Mouse (Mus musculus) stomach, embryonic 16.5 days (tissue): ENCODE measurements around the gene Ints13. TPM values are rescaled to one million over a fixed set of nuclear protein-coding genes. Genes with fewer than 3 reads are reported as not detected.

Experiments
- ATAC-seq: fragments of 200-750 bp; cut with Nextera tagmentation; 2 replicates; pipeline ENCODE4 v1.8.0; 2017; ENCODE audit warnings: moderate number of reproducible peaks, moderate TSS enrichment; ENCODE audit not compliant: insufficient read depth, low FRiP score
- H3K27ac ChIP-seq: fragments of 300-500 bp; sonication (generic); 2 replicates; pipeline ENCODE4 v1.5.1; 2014; ENCODE audit warnings: low read length
- H3K27me3 ChIP-seq: fragments of 300-500 bp; sonication (generic); 2 replicates; pipeline ENCODE4 v1.6.1; 2014; ENCODE audit warnings: low read length, control low read depth, mixed read lengths; ENCODE audit not compliant: control insufficient read depth, insufficient read depth
- H3K36me3 ChIP-seq: fragments of 300-500 bp; sonication (generic); 2 replicates; pipeline ENCODE4 v1.6.1; 2014; ENCODE audit warnings: low read length; ENCODE audit not compliant: control insufficient read depth, insufficient read depth
- H3K4me1 ChIP-seq: fragments of 300-500 bp; sonication (generic); 2 replicates; pipeline ENCODE4 v1.6.1; 2014; ENCODE audit warnings: low read length, control low read depth, mixed read lengths; ENCODE audit not compliant: control insufficient read depth, insufficient read depth
- H3K4me2 ChIP-seq: fragments of 300-500 bp; sonication (generic); 2 replicates; pipeline ENCODE4 v1.6.1; 2014; ENCODE audit warnings: low read depth, low read length, mixed read lengths
- H3K4me3 ChIP-seq: fragments of 300-500 bp; sonication (generic); replicated peaks from 2 replicates; pipeline ENCODE4 v1.5.1; 2014; ENCODE audit warnings: mild to moderate bottlenecking, low read length
- H3K9ac ChIP-seq: fragments of 300-500 bp; sonication (generic); 2 replicates; pipeline ENCODE4 v1.6.1; 2014; ENCODE audit warnings: low read length
- H3K9me3 ChIP-seq: fragments of 300-500 bp; sonication (generic); replicated peaks from 2 replicates; pipeline ENCODE4 v1.6.1; 2016; ENCODE audit warnings: low read length, control low read depth; ENCODE audit not compliant: control insufficient read depth
- WGBS: fragments of 180-500 bp; shearing (Covaris S2); extraction: QIAGEN DNeasy Blood & Tissue Kit; methylation state at CpG from one replicate; pipeline ENCODE4 v1.1.7; 2014; 5-methylcytosine and 5-hydroxymethylcytosine counted together
- polyA plus RNA-seq: library from polyadenylated mRNA; unstranded; fragments of >200 nt; fragmentation: Nextera tagmentation; extraction: Ambion mirVana; gene quantifications from 2 replicates; pipeline ENCODE4 v1.2.1, GENCODE M21; 2015

Ints13 gene
- polyA plus RNA-seq = 56.6 and 65.3 TPM in 2 replicates

- H3K4me2 ChIP-seq = peak within 1 kb of the TSS; percentile 83
- WGBS = under 1% methylated on average over 77 of the region's 77 CpGs
Measured at GRCm38 (mm10) chr6:146577310-146578109, at the start of gene Ints13. Ints13 (minus strand) TSS chr6:146577835.

GRCm38 (mm10) chr6:146616670-146617069 is 39.0 kb upstream of the Ints13 start:
- H3K27ac ChIP-seq = no peak overlapping the region

More at GRCm38 (mm10) chr6:146577310-146578109, at the start of gene Ints13:
- no peaks in the 10 kb centered on the region for H3K27me3 ChIP-seq
- H3K4me1 ChIP-seq = peaks cover 22% of the 10 kb centered on the region
- no peaks in the 10 kb centered on the region for H3K36me3 ChIP-seq
- no peaks in the 10 kb centered on the region for H3K9me3 ChIP-seq
- ATAC-seq = peak; percentile 95
- H3K27ac ChIP-seq = peak within 1 kb of the TSS; percentile 99
- H3K9ac ChIP-seq = peak within 1 kb of the TSS; percentile 100
- peak within 1 kb of the TSS; percentile 96 for H3K4me3 ChIP-seq

GRCm38 (mm10) chr6:146615891-146616290 is 38.3 kb upstream of the Ints13 start:
- Histone ChIP-seq H3K4me1 (no peaks in the 10 kb centered on the region), H3K9ac (no peak overlapping the region), H3K27me3 (no peaks in the 10 kb centered on the region), H3K9me3 (no peaks in the 10 kb centered on the region), H3K4me2 (no peak overlapping the region), H3K36me3 (peaks cover 12% of the 10 kb centered on the region), H3K27ac (no peak overlapping the region), H3K4me3 (no peak overlapping the region)
- ATAC-seq = no peak
- WGBS = 93% methylated on average over 8 of the region's 8 CpGs

More at GRCm38 (mm10) chr6:146616670-146617069, 39.0 kb upstream of the Ints13 start:
- peaks cover 9% of the 10 kb centered on the region for H3K36me3 ChIP-seq
- no peaks in the 10 kb centered on the region for H3K9me3 ChIP-seq
- H3K4me2 ChIP-seq = no peak overlapping the region
- no peak overlapping the region for H3K4me3 ChIP-seq
- no peaks in the 10 kb centered on the region for H3K4me1 ChIP-seq
- no peaks in the 10 kb centered on the region for H3K27me3 ChIP-seq
- ATAC-seq = no peak
- no peak overlapping the region for H3K9ac ChIP-seq
- WGBS = 89% methylated on average over 2 of the region's 2 CpGs

- Histone ChIP-seq H3K27ac (no peak overlapping the region), H3K9ac (no peak overlapping the region), H3K4me2 (no peak overlapping the region), H3K27me3 (no peaks in the 10 kb centered on the region), H3K9me3 (no peaks in the 10 kb centered on the region), H3K4me3 (no peak overlapping the region), H3K36me3 (peaks cover 12% of the 10 kb centered on the region), H3K4me1 (no peaks in the 10 kb centered on the region)
- ATAC-seq = no peak
- WGBS = 82% methylated on average over 5 of the region's 5 CpGs
Measured at GRCm38 (mm10) chr6:146614541-146614940, 36.9 kb upstream of the Ints13 start.

GRCm38 (mm10) chr6:146613907-146614306 is 36.3 kb upstream of the Ints13 start:
- no peaks in the 10 kb centered on the region for H3K9me3 ChIP-seq
- no peak overlapping the region for H3K27ac ChIP-seq
- ATAC-seq = no peak
- H3K36me3 ChIP-seq = peaks cover 9% of the 10 kb centered on the region
- no peaks in the 10 kb centered on the region for H3K27me3 ChIP-seq
- 94% methylated on average over 5 of the region's 5 CpGs for WGBS
- no peaks in the 10 kb centered on the region for H3K4me1 ChIP-seq
- no peak overlapping the region for H3K9ac ChIP-seq
- no peak overlapping the region for H3K4me3 ChIP-seq
- H3K4me2 ChIP-seq = no peak overlapping the region

- Histone ChIP-seq H3K4me1 (no peaks in the 10 kb centered on the region), H3K4me3 (no peak overlapping the region), H3K27ac (no peak overlapping the region), H3K36me3 (peaks cover 3% of the 10 kb centered on the region; the same call in 1 of the 2 replicates), H3K9ac (no peak overlapping the region), H3K9me3 (no peaks in the 10 kb centered on the region), H3K4me2 (no peak overlapping the region), H3K27me3 (no peaks in the 10 kb centered on the region)
- WGBS = 89% methylated on average over 5 of the region's 5 CpGs
- ATAC-seq = no peak
Measured at GRCm38 (mm10) chr6:146612736-146613135, 35.1 kb upstream of the Ints13 start.

GRCm38 (mm10) chr6:146611897-146612296 is 34.3 kb upstream of the Ints13 start:
- no peak overlapping the region for H3K27ac ChIP-seq
- no peaks in the 10 kb centered on the region for H3K27me3 ChIP-seq
- ATAC-seq = no peak
- H3K4me2 ChIP-seq = no peak overlapping the region
- H3K4me3 ChIP-seq = no peak overlapping the region
- H3K9me3 ChIP-seq = no peaks in the 10 kb centered on the region
- H3K36me3 ChIP-seq = peaks cover 3% of the 10 kb centered on the region; the same call in 1 of the 2 replicates
- 85% methylated on average over 7 of the region's 7 CpGs for WGBS
- no peak overlapping the region for H3K9ac ChIP-seq
- no peaks in the 10 kb centered on the region for H3K4me1 ChIP-seq

GRCm38 (mm10) chr6:146611385-146611784 is 33.8 kb upstream of the Ints13 start:
- Histone ChIP-seq H3K4me2 (no peak overlapping the region), H3K9me3 (no peaks in the 10 kb centered on the region), H3K27ac (no peak overlapping the region), H3K9ac (no peak overlapping the region), H3K36me3 (peaks cover 3% of the 10 kb centered on the region; the same call in 1 of the 2 replicates), H3K4me3 (no peak overlapping the region), H3K27me3 (no peaks in the 10 kb centered on the region), H3K4me1 (no peaks in the 10 kb centered on the region)
- ATAC-seq = no peak
- WGBS = 89% methylated on average over 6 of the region's 6 CpGs

- WGBS = 83% methylated on average over 10 of the region's 10 CpGs
- H3K27me3 ChIP-seq = no peaks in the 10 kb centered on the region
- no peak for ATAC-seq
- no peak overlapping the region for H3K4me2 ChIP-seq
- no peak overlapping the region for H3K9ac ChIP-seq
- no peak overlapping the region for H3K27ac ChIP-seq
- no peaks in the 10 kb centered on the region for H3K4me1 ChIP-seq
- H3K4me3 ChIP-seq = no peak overlapping the region
- H3K36me3 ChIP-seq = peaks cover 19% of the 10 kb centered on the region
- no peaks in the 10 kb centered on the region for H3K9me3 ChIP-seq
Measured at GRCm38 (mm10) chr6:146603651-146604050, 26.0 kb upstream of the Ints13 start.
